Mouse (Mus musculus) lung, adult 2 months (tissue): Measurements from ENCODE around the gene Serpine2.

Source experiments
- CTCF ChIP-seq: fragments of 200-500 bp; IDR thresholded peaks from 2 replicates; pipeline ENCODE4 v1.5.1; 2011; ENCODE audit warnings: mild to moderate bottlenecking, low read length, control low read depth; ENCODE audit not compliant: insufficient read depth
- POLR2A ChIP-seq: fragments of 200-500 bp; IDR thresholded peaks from 2 replicates; pipeline ENCODE4 v1.6.1; 2011; ENCODE audit warnings: low read depth, mild to moderate bottlenecking, control low read depth, low read length, borderline replicate concordance; ENCODE audit errors: extremely low read depth

DNA sequence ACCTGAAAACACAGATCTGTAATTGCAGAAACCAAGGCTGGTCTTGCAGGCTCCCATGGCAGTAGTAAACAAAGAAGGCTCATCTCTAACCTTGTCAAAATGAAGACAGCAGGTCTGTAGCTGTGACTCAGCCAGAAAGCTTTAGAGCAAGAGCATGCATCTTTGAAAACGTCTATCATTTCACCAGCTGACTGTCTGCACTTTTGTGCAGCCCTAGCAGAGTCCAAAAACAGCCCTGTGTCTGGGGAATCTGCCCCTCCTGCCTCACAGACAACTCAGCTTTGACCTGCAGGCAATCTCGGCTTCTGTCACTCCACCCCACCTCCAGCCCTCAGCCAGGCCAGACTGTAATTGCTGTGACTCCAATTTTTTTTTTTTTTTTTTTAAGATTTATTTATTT, 105.6 kb downstream of the Serpine2 start:
- TF ChIP-seq CTCF (no peak), POLR2A (no peak)
